Mouse (Mus musculus) CH12.LX (cell line): ENCODE measurements around the gene Cntln. TPM values are rescaled to one million over a fixed set of nuclear protein-coding genes. Genes with fewer than 3 reads are reported as not detected.

ENCODE experiments used
- DNase-seq: peaks from one replicate; pipeline ENCODE4 v3.0.0-alpha.2; 2013; ENCODE audit errors: extremely low read depth
- H3K27ac ChIP-seq: 2 replicates; pipeline ENCODE4 v1.5.1; 2012; ENCODE audit warnings: low read depth, mild to moderate bottlenecking, control low read depth, moderate library complexity; ENCODE audit not compliant: insufficient read depth
- H3K27me3 ChIP-seq: replicated peaks from 2 replicates; pipeline ENCODE3; 2012; ENCODE audit warnings: inconsistent platforms
- H3K36me3 ChIP-seq, 2 experiments: replicated peaks in 1 of 2; 2 replicates each; pipeline versions ENCODE3 to v1.6.1; 2012; ENCODE audit warnings: inconsistent platforms in 1 of 2, low read length in 1 of 2, mild to moderate bottlenecking in 1 of 2, mixed read lengths in 1 of 2, moderate library complexity in 1 of 2; ENCODE audit not compliant: control insufficient read depth in 1 of 2, insufficient read depth in 1 of 2
- H3K4me1 ChIP-seq, 2 experiments: 2 replicates each; pipeline ENCODE4 v1.6.1; 2012; ENCODE audit warnings: inconsistent platforms in 1 of 2, moderate library complexity in 1 of 2; ENCODE audit not compliant: insufficient read depth in 2 of 2, control insufficient read depth in 1 of 2
- H3K4me2 ChIP-seq: 2 replicates; pipeline ENCODE4 v1.6.1; 2012; ENCODE audit warnings: low read depth, mild to moderate bottlenecking, control low read depth; ENCODE audit not compliant: poor library complexity, insufficient read depth, severe bottlenecking
- H3K4me3 ChIP-seq, 3 experiments: fragments of 150-350 bp in 1 of 3; sonication (generic) in 1 of 3; replicated peaks in 1 of 3; 2 replicates each; pipeline versions ENCODE3 to v1.5.1; 2011 to 2012; ENCODE audit warnings: low read depth in 2 of 3, low read length in 2 of 3, mild to moderate bottlenecking in 2 of 3, moderate library complexity in 2 of 3, control low read depth in 1 of 3, improper control_type of control experiment in 1 of 3, inconsistent platforms in 1 of 3, mixed read lengths in 1 of 3; ENCODE audit not compliant: poor library complexity in 1 of 3
- H3K79me2 ChIP-seq: replicated peaks from 2 replicates; pipeline ENCODE4 v1.6.1; 2012; ENCODE audit warnings: mild to moderate bottlenecking, moderate library complexity; ENCODE audit not compliant: control insufficient read depth, poor library complexity, insufficient read depth, severe bottlenecking; ENCODE audit errors: extremely low read depth
- H3K9ac ChIP-seq: 2 replicates; pipeline ENCODE4 v1.6.1; 2012; ENCODE audit warnings: low read depth, mild to moderate bottlenecking, control low read depth, moderate library complexity; ENCODE audit not compliant: insufficient read depth
- H3K9me3 ChIP-seq: replicated peaks from 2 replicates; pipeline ENCODE3; 2012; ENCODE audit warnings: low read length, inconsistent platforms, mixed read lengths
- BHLHE40 ChIP-seq: IDR thresholded peaks from 2 replicates; pipeline ENCODE4 v1.6.1; 2011; ENCODE audit warnings: mild to moderate bottlenecking, low read depth, low read length, improper control_type of control experiment
- CHD1 ChIP-seq: IDR thresholded peaks from 2 replicates; pipeline ENCODE4 v1.6.1; 2012; ENCODE audit warnings: low read depth, low read length, improper control_type of control experiment, inconsistent platforms
- CHD2 ChIP-seq: IDR thresholded peaks from 2 replicates; pipeline ENCODE4 v1.6.1; 2011; ENCODE audit warnings: low read length, improper control_type of control experiment
- CTCF ChIP-seq, 2 experiments: IDR thresholded peaks in 1 of 2; conservative IDR thresholded peaks in 1 of 2; 2 replicates each; pipeline ENCODE4 v1.5.1; 2011 to 2012; ENCODE audit warnings: low read depth in 2 of 2, low read length in 2 of 2, improper control_type of control experiment in 1 of 2, inconsistent platforms in 1 of 2, mild to moderate bottlenecking in 1 of 2, moderate library complexity in 1 of 2
- E2F4 ChIP-seq: IDR thresholded peaks from 2 replicates; pipeline ENCODE4 v1.6.1; 2011; ENCODE audit warnings: low read depth, low read length, improper control_type of control experiment; ENCODE audit not compliant: insufficient replicate concordance
- ETS1 ChIP-seq: conservative IDR thresholded peaks from 2 replicates; pipeline ENCODE4 v1.6.1; 2012; ENCODE audit warnings: low read depth, mild to moderate bottlenecking, inconsistent platforms, low read length, improper control_type of control experiment, moderate library complexity
- HCFC1 ChIP-seq: IDR thresholded peaks from 2 replicates; pipeline ENCODE4 v1.6.1; 2012; ENCODE audit warnings: low read depth, mild to moderate bottlenecking, inconsistent platforms, low read length, improper control_type of control experiment
- KAT2A ChIP-seq: IDR thresholded peaks from 2 replicates; pipeline ENCODE4 v1.6.1; 2012; ENCODE audit warnings: low read length, improper control_type of control experiment, inconsistent platforms; ENCODE audit not compliant: insufficient replicate concordance
- MAFK ChIP-seq: IDR thresholded peaks from 2 replicates; pipeline ENCODE4 v1.6.1; 2011; ENCODE audit warnings: low read length, improper control_type of control experiment; ENCODE audit not compliant: insufficient replicate concordance
- MAZ ChIP-seq: IDR thresholded peaks from 2 replicates; pipeline ENCODE4 v1.6.1; 2012; ENCODE audit warnings: low read depth, mild to moderate bottlenecking, inconsistent platforms, low read length, improper control_type of control experiment, moderate library complexity
- MEF2A ChIP-seq: IDR thresholded peaks from 2 replicates; pipeline ENCODE4 v1.6.1; 2014; ENCODE audit warnings: low read depth, mild to moderate bottlenecking, inconsistent platforms, low read length, improper control_type of control experiment, borderline replicate concordance
- MXI1 ChIP-seq: IDR thresholded peaks from 2 replicates; pipeline ENCODE4 v1.6.1; 2011; ENCODE audit warnings: mild to moderate bottlenecking, low read depth, low read length, improper control_type of control experiment
- MYC ChIP-seq: IDR thresholded peaks from 2 replicates; pipeline ENCODE4 v1.6.1; 2011; ENCODE audit warnings: low read depth, mild to moderate bottlenecking, improper control_type of control experiment, low read length
- POLR2A ChIP-seq: IDR thresholded peaks from 2 replicates; pipeline ENCODE4 v1.6.1; 2011; ENCODE audit warnings: low read depth, mild to moderate bottlenecking, improper control_type of control experiment, low read length
- RAD21 ChIP-seq: IDR thresholded peaks from 2 replicates; pipeline ENCODE4 v1.6.1; 2011; ENCODE audit warnings: low read depth, mild to moderate bottlenecking, low read length, improper control_type of control experiment, moderate library complexity
- RCOR1 ChIP-seq: conservative IDR thresholded peaks from 2 replicates; pipeline ENCODE4 v1.6.1; 2012; ENCODE audit warnings: low read depth, mild to moderate bottlenecking, inconsistent platforms, low read length, improper control_type of control experiment
- SIN3A ChIP-seq: IDR thresholded peaks from 2 replicates; pipeline ENCODE4 v1.6.1; 2012; ENCODE audit warnings: low read length, improper control_type of control experiment, inconsistent platforms
- SMC3 ChIP-seq: IDR thresholded peaks from 2 replicates; pipeline ENCODE4 v1.6.1; 2011; ENCODE audit warnings: low read depth, low read length, improper control_type of control experiment
- TBP ChIP-seq: conservative IDR thresholded peaks from 2 replicates; pipeline ENCODE4 v1.6.1; 2011; ENCODE audit warnings: low read depth, low read length, improper control_type of control experiment
- TCF12 ChIP-seq: IDR thresholded peaks from 2 replicates; pipeline ENCODE4 v1.6.1; 2014; ENCODE audit warnings: low read depth, mild to moderate bottlenecking, inconsistent platforms, low read length, improper control_type of control experiment
- ZC3H11A ChIP-seq: IDR thresholded peaks from 2 replicates; pipeline ENCODE4 v1.6.1; 2012; ENCODE audit warnings: low read depth, mild to moderate bottlenecking, inconsistent platforms, low read length, improper control_type of control experiment
- ZNF384 ChIP-seq: IDR thresholded peaks from 2 replicates; pipeline ENCODE4 v1.6.1; 2012; ENCODE audit warnings: low read depth, low read length, improper control_type of control experiment, inconsistent platforms
- dilution Hi-C: fragments of 300-500 bp; cut with MboI; formaldehyde crosslinking; loops from 2 replicates; pipeline ENCODE4 v1.14.3; 2020; ENCODE audit warnings: low sequenced_read_pairs; ENCODE audit not compliant: extremely low pct_unique_long_range_greater_than_20kb, extremely low pct_ligation_motif_present
- in situ Hi-C: fragments of 300-500 bp; cut with MboI; formaldehyde crosslinking; loops from 3 replicates; pipeline ENCODE4 v1.14.3; 2019; ENCODE audit warnings: low sequenced_read_pairs, low pct_ligation_motif_present, low pct_unique_long_range_greater_than_20kb, mixed read lengths
- polyA plus RNA-seq: library from polyadenylated mRNA; unstranded; fragments of >175 nt; gene quantifications from 2 replicates; pipeline ENCODE4 v1.2.1, GENCODE M21; 2012; ENCODE audit warnings: low read depth; ENCODE audit not compliant: insufficient read length
- total RNA-seq, 2 experiments: library from RNA; depleted of rRNA; stranded (reverse); fragments of 300-350 nt in 1 of 2; fragments of >200 nt in 1 of 2; gene quantifications; 2 replicates each; pipeline ENCODE4 v1.2.3; 2012 to 2014

The Cntln gene
- total and polyA plus RNA-seq, 3 experiments, result not detected

- Histone ChIP-seq H3K4me3 (no peak overlapping the region), H3K27me3 (no peaks in the 10 kb centered on the region), H3K79me2 (no peaks in the 10 kb centered on the region), H3K4me1 (no peaks in the 10 kb centered on the region), H3K9me3 (peaks cover 22% of the 10 kb centered on the region), H3K36me3 (no peaks in the 10 kb centered on the region), H3K27ac (no peak overlapping the region), H3K4me2 (no peak overlapping the region), H3K9ac (no peak overlapping the region)
- in situ Hi-C loops (no loop called here), dilution Hi-C loops (no loop called here)
- TF ChIP-seq RCOR1 (no peak), ZNF384 (no peak), ETS1 (no peak), MYC (no peak)
- no peak for DNase-seq
These were observed 161.6 kb downstream of the Cntln start for GRCm38 (mm10) chr4:85045748-85046147.

- no peak overlapping the region for H3K4me3 ChIP-seq
- no peak for DNase-seq
- dilution Hi-C loops, result no loop called here
- TF ChIP-seq TCF12 (no peak), MXI1 (no peak), ZC3H11A (no peak), E2F4 (no peak), CTCF (conservative IDR thresholded peaks at IDR 0.05 in 1 of 2, IDR thresholded peaks at IDR 0.05 in 1 of 2; ENCODE audit: low read depth in 2 of 2, low read length in 2 of 2) (no peak), POLR2A (no peak), MAFK (no peak), RAD21 (no peak), SMC3 (no peak), RCOR1 (no peak), MEF2A (no peak), KAT2A (no peak), SIN3A (no peak), BHLHE40 (no peak), CHD1 (no peak), CHD2 (no peak), MAZ (no peak), TBP (no peak), HCFC1 (no peak)
- TF ChIP-seq, all 38 proteins: peak for 0
- H3K9me3 ChIP-seq, result peaks cover 32% of the 10 kb centered on the region
- H3K27me3 ChIP-seq, result no peaks in the 10 kb centered on the region
- no peaks in the 10 kb centered on the region for H3K79me2 ChIP-seq
- no peak overlapping the region for H3K9ac ChIP-seq
- no peaks in the 10 kb centered on the region for H3K4me1 ChIP-seq
- H3K36me3 ChIP-seq, result no peaks in the 10 kb centered on the region
- in situ Hi-C loops, result no loop called here
- no peak overlapping the region for H3K27ac ChIP-seq
- H3K4me2 ChIP-seq, result no peak overlapping the region
These were observed 165.9 kb downstream of the Cntln start for GRCm38 (mm10) chr4:85049933-85050553.
